Mouse (Mus musculus) MEL (cell line): Measurements from ENCODE around the gene Psmb6. TPM values are rescaled to one million over a fixed set of nuclear protein-coding genes. Genes with fewer than 3 reads are reported as not detected.

Source experiments
- DNase-seq: peaks from one replicate; pipeline ENCODE4 v3.0.0; 2011; ENCODE audit warnings: low read depth, low spot score
- H3K27ac ChIP-seq: 2 replicates; pipeline ENCODE4 v1.5.1; 2012; ENCODE audit warnings: low read depth, mild to moderate bottlenecking, control low read depth, low read length, moderate library complexity; ENCODE audit not compliant: control insufficient read depth
- H3K27me3 ChIP-seq, 2 experiments: fragments of 150-350 bp in 1 of 2; sonication (generic) in 1 of 2; 2 replicates each; pipeline ENCODE4 v1.6.1; 2012; ENCODE audit warnings: low read length in 2 of 2, mild to moderate bottlenecking in 2 of 2, improper control_type of control experiment in 1 of 2, moderate library complexity in 1 of 2; ENCODE audit not compliant: insufficient read depth in 2 of 2, control insufficient read depth in 1 of 2
- H3K36me3 ChIP-seq, 2 experiments: 2 replicates each; pipeline ENCODE4 v1.6.1; 2012 to 2014; ENCODE audit warnings: low read length in 2 of 2, improper control_type of control experiment in 1 of 2, inconsistent platforms in 1 of 2, mild to moderate bottlenecking in 1 of 2; ENCODE audit not compliant: insufficient read depth in 2 of 2, control insufficient read depth in 1 of 2
- H3K4me1 ChIP-seq, 2 experiments: fragments of 150-350 bp in 1 of 2; sonication (generic) in 1 of 2; 2 replicates each; pipeline ENCODE4 v1.6.1; 2012; ENCODE audit warnings: low read length in 2 of 2, improper control_type of control experiment in 1 of 2, mild to moderate bottlenecking in 1 of 2; ENCODE audit not compliant: insufficient read depth in 2 of 2, control insufficient read depth in 1 of 2
- H3K4me3 ChIP-seq, 2 experiments: fragments of 150-350 bp in 1 of 2; sonication (generic) in 1 of 2; 2 replicates each; pipeline ENCODE4 v1.5.1; 2012; ENCODE audit warnings: low read depth in 2 of 2, low read length in 2 of 2, mild to moderate bottlenecking in 2 of 2, moderate library complexity in 2 of 2, control low read depth in 1 of 2, improper control_type of control experiment in 1 of 2; ENCODE audit not compliant: control insufficient read depth in 1 of 2, insufficient read depth in 1 of 2
- H3K79me2 ChIP-seq: 2 replicates; pipeline ENCODE4 v1.6.1; 2012; ENCODE audit warnings: mild to moderate bottlenecking, low read length, moderate library complexity; ENCODE audit not compliant: control insufficient read depth, poor library complexity, insufficient read depth
- H3K9ac ChIP-seq: 2 replicates; pipeline ENCODE4 v1.6.1; 2012; ENCODE audit warnings: low read depth, mild to moderate bottlenecking, control low read depth, low read length, moderate library complexity; ENCODE audit not compliant: control insufficient read depth, poor library complexity, severe bottlenecking
- H3K9me3 ChIP-seq: fragments of 150-350 bp; sonication (generic); replicated peaks from 2 replicates; pipeline ENCODE4 v1.6.1; 2012; ENCODE audit warnings: mild to moderate bottlenecking, low read length, improper control_type of control experiment, moderate library complexity; ENCODE audit not compliant: insufficient read depth
- BHLHE40 ChIP-seq: IDR thresholded peaks from 2 replicates; pipeline ENCODE4 v1.6.1; 2012; ENCODE audit warnings: low read depth, mild to moderate bottlenecking, inconsistent platforms, low read length, improper control_type of control experiment, borderline replicate concordance
- CHD1 ChIP-seq: IDR thresholded peaks from 2 replicates; pipeline ENCODE4 v1.6.1; 2012; ENCODE audit warnings: low read depth, mild to moderate bottlenecking, inconsistent platforms, low read length, improper control_type of control experiment
- CTCF ChIP-seq, 3 experiments: IDR thresholded peaks in 2 of 3; conservative IDR thresholded peaks in 1 of 3; 2 replicates each; pipeline ENCODE4 v1.5.1; 2011 to 2012; ENCODE audit warnings: low read length in 3 of 3, low read depth in 2 of 3, mild to moderate bottlenecking in 2 of 3, improper control_type of control experiment in 1 of 3, inconsistent platforms in 1 of 3, mixed read lengths in 1 of 3, moderate library complexity in 1 of 3; ENCODE audit not compliant: control insufficient read depth in 1 of 3, insufficient read depth in 1 of 3, poor library complexity in 1 of 3, severe bottlenecking in 1 of 3
- E2F4 ChIP-seq: IDR thresholded peaks from 2 replicates; pipeline ENCODE4 v1.6.1; 2011; ENCODE audit warnings: low read depth, low read length, improper control_type of control experiment, borderline replicate concordance
- ELF1 ChIP-seq: IDR thresholded peaks from 2 replicates; pipeline ENCODE4 v1.6.1; 2014; ENCODE audit warnings: low read depth, mild to moderate bottlenecking, inconsistent platforms, low read length, improper control_type of control experiment, moderate library complexity
- EP300 ChIP-seq, 2 experiments: IDR thresholded peaks; 2 replicates each; pipeline ENCODE4 v1.6.1; 2011; ENCODE audit warnings: improper control_type of control experiment in 2 of 2, low read length in 2 of 2, low read depth in 1 of 2, mild to moderate bottlenecking in 1 of 2
- ETS1 ChIP-seq: IDR thresholded peaks from 2 replicates; pipeline ENCODE4 v1.6.1; 2012; ENCODE audit warnings: low read depth, mild to moderate bottlenecking, inconsistent platforms, low read length, improper control_type of control experiment, moderate library complexity
- GABPA ChIP-seq: IDR thresholded peaks from 2 replicates; pipeline ENCODE4 v1.6.1; 2012; ENCODE audit warnings: low read depth, mild to moderate bottlenecking, inconsistent platforms, low read length, improper control_type of control experiment, moderate library complexity
- GATA1 ChIP-seq: IDR thresholded peaks from 2 replicates; pipeline ENCODE4 v1.6.1; 2011; ENCODE audit warnings: low read depth, low read length, improper control_type of control experiment
- JUND ChIP-seq: IDR thresholded peaks from 2 replicates; pipeline ENCODE4 v1.6.1; 2011; ENCODE audit warnings: low read depth, mild to moderate bottlenecking, improper control_type of control experiment, low read length
- MXI1 ChIP-seq: IDR thresholded peaks from 2 replicates; pipeline ENCODE4 v1.6.1; 2011; ENCODE audit warnings: mild to moderate bottlenecking, low read depth, low read length, improper control_type of control experiment
- MYB ChIP-seq: IDR thresholded peaks from 2 replicates; pipeline ENCODE4 v1.6.1; 2011; ENCODE audit warnings: mild to moderate bottlenecking, low read depth, low read length, improper control_type of control experiment
- POLR2A ChIP-seq, 2 experiments: IDR thresholded peaks; 2 replicates each; pipeline ENCODE4 v1.6.1; 2011 to 2012; ENCODE audit warnings: low read length in 2 of 2, mild to moderate bottlenecking in 2 of 2, control low read depth in 1 of 2, improper control_type of control experiment in 1 of 2, low read depth in 1 of 2, moderate library complexity in 1 of 2; ENCODE audit not compliant: control insufficient read depth in 1 of 2, insufficient read depth in 1 of 2, poor library complexity in 1 of 2
- POLR2AphosphoS2 ChIP-seq: IDR thresholded peaks from 2 replicates; pipeline ENCODE4 v1.6.1; 2011; ENCODE audit warnings: low read length, improper control_type of control experiment
- POLR2AphosphoS5 ChIP-seq: IDR thresholded peaks from 2 replicates; pipeline ENCODE4 v1.6.1; 2012; ENCODE audit warnings: low read depth, borderline replicate concordance, mild to moderate bottlenecking, inconsistent platforms, low read length, moderate library complexity, mixed read lengths
- RCOR1 ChIP-seq: IDR thresholded peaks from 2 replicates; pipeline ENCODE4 v1.6.1; 2012; ENCODE audit warnings: low read depth, mild to moderate bottlenecking, inconsistent platforms, low read length, improper control_type of control experiment
- SIN3A ChIP-seq: IDR thresholded peaks from 2 replicates; pipeline ENCODE4 v1.6.1; 2012; ENCODE audit warnings: low read length, improper control_type of control experiment, inconsistent platforms
- TBP ChIP-seq: IDR thresholded peaks from 2 replicates; pipeline ENCODE4 v1.8.0; 2011; ENCODE audit warnings: low read depth, low read length, improper control_type of control experiment
- TCF12 ChIP-seq: IDR thresholded peaks from 2 replicates; pipeline ENCODE4 v1.6.1; 2014; ENCODE audit warnings: low read depth, mild to moderate bottlenecking, inconsistent platforms, low read length, improper control_type of control experiment, moderate library complexity
- USF1 ChIP-seq: IDR thresholded peaks from 2 replicates; pipeline ENCODE4 v1.6.1; 2014; ENCODE audit warnings: low read depth, mild to moderate bottlenecking, inconsistent platforms, low read length, improper control_type of control experiment, moderate library complexity
- ZC3H11A ChIP-seq: IDR thresholded peaks from 2 replicates; pipeline ENCODE4 v1.6.1; 2012; ENCODE audit warnings: low read depth, mild to moderate bottlenecking, inconsistent platforms, low read length, improper control_type of control experiment
- ZKSCAN1 ChIP-seq: IDR thresholded peaks from 2 replicates; pipeline ENCODE4 v1.6.1; 2012; ENCODE audit warnings: low read depth, mild to moderate bottlenecking, inconsistent platforms, low read length, improper control_type of control experiment, moderate library complexity
- ZNF384 ChIP-seq: IDR thresholded peaks from 2 replicates; pipeline ENCODE4 v1.6.1; 2012; ENCODE audit warnings: low read depth, mild to moderate bottlenecking, inconsistent platforms, low read length, improper control_type of control experiment
- polyA plus RNA-seq, 2 experiments: library from polyadenylated mRNA; stranded (reverse) in 1 of 2; unstranded in 1 of 2; fragments of >175 nt in 1 of 2; fragments of >200 nt in 1 of 2; gene quantifications; 2 replicates each; pipeline versions ENCODE4 v1.2.1 to v1.2.4; 2012; ENCODE audit warnings: low replicate concordance in 2 of 2, low read depth in 1 of 2; ENCODE audit not compliant: insufficient read length in 2 of 2, insufficient read depth in 1 of 2, missing spikeins in 1 of 2
- total RNA-seq: library from RNA; depleted of rRNA; stranded (reverse); fragments of 300-350 nt; gene quantifications from 2 replicates; pipeline ENCODE4 v1.2.3, GENCODE M21; 2012

The Psmb6 gene
- total and polyA plus RNA-seq, 3 experiments = 462 to 602 TPM; not detected in 1

- H3K36me3 ChIP-seq = peaks cover 0 to 18% of the 10 kb centered on the region in 2 experiments; a peak in 2 of 4 replicates
- H3K27me3 ChIP-seq = no peaks in the 10 kb centered on the region; a peak in 1 of 4 replicates
- no peak for TF ChIP-seq TBP
- TF ChIP-seq SIN3A = no peak
- no peak for TF ChIP-seq BHLHE40
- no peak for TF ChIP-seq CTCF (IDR thresholded peaks at IDR 0.05 in 2 of 3, conservative IDR thresholded peaks at IDR 0.05 in 1 of 3; ENCODE audit: control insufficient read depth in 1 of 3, insufficient read depth in 1 of 3, low read depth in 2 of 3, low read length in 3 of 3, poor library complexity in 1 of 3, severe bottlenecking in 1 of 3)
- TF ChIP-seq, all 39 proteins: peak for 0
- Histone ChIP-seq H3K9me3 (no peaks in the 10 kb centered on the region), H3K79me2 (no peaks in the 10 kb centered on the region), H3K4me1 (peaks cover 10 to 23% of the 10 kb centered on the region in 2 experiments), H3K4me3 (no peak overlapping the region), H3K9ac (no peak overlapping the region), H3K27ac (no peak overlapping the region)
- no peak for DNase-seq
Measured at GRCm38 (mm10) chr11:70511242-70511641, 13.9 kb upstream of the Psmb6 start.

DNA sequence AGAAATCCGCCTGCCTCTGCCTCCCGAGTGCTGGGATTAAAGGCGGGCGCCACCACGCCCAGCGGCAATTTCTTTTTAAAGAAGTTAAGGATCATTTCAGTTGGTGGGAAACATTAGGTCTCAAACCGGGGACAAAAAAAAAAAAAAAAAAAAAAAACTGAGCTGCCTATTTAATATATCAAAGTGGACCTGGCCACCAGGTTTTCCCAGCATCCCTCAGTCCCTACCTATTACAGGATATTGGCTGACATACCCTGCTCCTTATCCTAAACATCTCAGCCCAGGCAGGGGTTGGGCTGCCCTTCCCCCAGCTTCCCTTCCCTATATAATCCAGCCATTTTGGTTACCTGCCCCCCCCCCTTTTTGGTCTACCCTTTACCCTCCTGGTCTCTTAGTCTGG, 13.3 kb upstream of the Psmb6 start:
- no peak overlapping the region for H3K4me3 ChIP-seq

GRCm38 (mm10) chr11:70512709-70513342, 12.3 kb upstream of the Psmb6 start:
- H3K27ac ChIP-seq = 0 out of 2 replicates have a peak overlapping the region, but pooled peaks have one; percentile 13
- H3K27me3 ChIP-seq = no peaks in the 10 kb centered on the region; a peak in 1 of 4 replicates
- peaks cover 0 to 21% of the 10 kb centered on the region in 2 experiments; a peak in 2 of 4 replicates for H3K36me3 ChIP-seq
- peaks cover 10 to 23% of the 10 kb centered on the region in 2 experiments for H3K4me1 ChIP-seq
- no peaks in the 10 kb centered on the region for H3K79me2 ChIP-seq
- peak; percentile 43 for DNase-seq
- TF ChIP-seq CHD1 = no peak
- peak; percentile 91 for TF ChIP-seq GATA1
- no peak for TF ChIP-seq USF1
- TF ChIP-seq ETS1 = peak; percentile 77
- TF ChIP-seq SIN3A = peak; percentile 70
- no peak for TF ChIP-seq GABPA
- TF ChIP-seq EP300 (IDR thresholded peaks at IDR 0.05; ENCODE audit: low read depth in 1 of 2, low read length in 2 of 2) = peak; percentile 88
- no peak for TF ChIP-seq POLR2AphosphoS2
- TF ChIP-seq CTCF (IDR thresholded peaks at IDR 0.05 in 2 of 3, conservative IDR thresholded peaks at IDR 0.05 in 1 of 3; ENCODE audit: control insufficient read depth in 1 of 3, insufficient read depth in 1 of 3, low read depth in 2 of 3, low read length in 3 of 3, poor library complexity in 1 of 3, severe bottlenecking in 1 of 3) = no peak
- TF ChIP-seq POLR2A (IDR thresholded peaks at IDR 0.05; ENCODE audit: control insufficient read depth in 1 of 2, insufficient read depth in 1 of 2, low read depth in 1 of 2, low read length in 2 of 2, poor library complexity in 1 of 2) = no peak
- TF ChIP-seq MYB = no peak
- TF ChIP-seq MXI1 = peak; percentile 63
- peak; percentile 85 for TF ChIP-seq TCF12
- TF ChIP-seq JUND = no peak
- TF ChIP-seq ZC3H11A = peak; percentile 4; the same call in 1 of the 2 replicates
- TF ChIP-seq POLR2AphosphoS5 = no peak
- TF ChIP-seq RCOR1 = peak; percentile 84
- TF ChIP-seq ELF1 = no peak
- no peak for TF ChIP-seq BHLHE40
- TF ChIP-seq ZKSCAN1 = no peak
- no peak overlapping the region; the same call in 1 of the 2 replicates for H3K9ac ChIP-seq
- H3K4me3 ChIP-seq = peak overlapping the region in 1 of 2 experiments; percentile 3; a peak in 2 of 4 replicates
- H3K9me3 ChIP-seq = no peaks in the 10 kb centered on the region

More for the DNA sequence above, 13.3 kb upstream of the Psmb6 start:
- H3K9ac ChIP-seq = no peak overlapping the region
- H3K9me3 ChIP-seq = no peaks in the 10 kb centered on the region
- no peak overlapping the region for H3K27ac ChIP-seq
- H3K27me3 ChIP-seq = no peaks in the 10 kb centered on the region; a peak in 1 of 4 replicates
- no peak for TF ChIP-seq E2F4
- TF ChIP-seq ZNF384 = peak; percentile 50; the same call in 1 of the 2 replicates
- H3K36me3 ChIP-seq = peaks cover 0 to 18% of the 10 kb centered on the region in 2 experiments; a peak in 2 of 4 replicates
- peaks cover 10 to 23% of the 10 kb centered on the region in 2 experiments for H3K4me1 ChIP-seq
- H3K79me2 ChIP-seq = no peaks in the 10 kb centered on the region
- DNase-seq = no peak
